26 mouse cellular contexts compared by ENCODE assay signal in the genomic region with DNA sequence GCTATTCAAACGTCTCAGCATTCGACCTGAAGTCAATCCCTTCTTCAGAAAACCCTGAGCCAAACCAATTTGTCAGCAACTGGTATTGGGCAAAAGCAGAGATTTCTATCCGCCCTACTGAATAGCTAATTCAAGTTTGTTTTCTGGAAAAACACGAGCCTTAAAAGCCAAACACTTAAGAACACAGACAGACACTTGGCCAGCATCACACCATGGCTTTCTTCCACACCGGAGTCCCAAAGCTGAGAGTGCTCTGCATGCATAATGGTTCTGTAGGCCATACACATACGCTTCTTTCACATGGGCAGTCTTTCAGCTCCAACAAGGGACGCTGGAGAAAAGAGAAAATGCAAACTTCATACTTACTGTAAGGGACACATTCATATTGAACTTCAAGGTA.
DNase-seq lines count a peak whose midpoint lies in the region; ATAC-seq and TF ChIP-seq lines count a peak whose summit lies in the region.
"Had no signal": no experiment of that assay in that cellular context is flagged by ENCODE, and none has a peak within 500 bp of the region (broad histone marks: within the 10 kb centered on the region; RNA-seq: fewer than 3 reads in every experiment).

No protein-coding gene starts in this region.

- no peaks in the 10 kb centered on the region for H3K9me3 ChIP-seq in forebrain, embryonic 14.5 days (replicated peaks; ENCODE audit: control insufficient read depth, low read length)
- H3K9me3 ChIP-seq in forebrain, embryonic 11.5 days (ENCODE audit: control insufficient read depth, low read length) = no peaks in the 10 kb centered on the region
- H3K9me3 ChIP-seq in neural tube, embryonic 14.5 days (ENCODE audit: control insufficient read depth, low read length) = no peaks in the 10 kb centered on the region
- no peaks in the 10 kb centered on the region for H3K9me3 ChIP-seq in neural tube, embryonic 15.5 days (replicated peaks)
- H3K9me3 ChIP-seq in hindbrain, postnatal 0 days (ENCODE audit: low read length) = no peaks in the 10 kb centered on the region
- H3K9me3 ChIP-seq: liver, embryonic 13.5 days; megakaryocyte, embryonic 14.5 days; midbrain, embryonic 13.5 days had no signal

- H3K27ac ChIP-seq in forebrain, embryonic 14.5 days (ENCODE audit: low read depth, low read length) = no peak overlapping the region
- H3K27ac ChIP-seq in forebrain, embryonic 11.5 days (ENCODE audit: low read depth, low read length) = no peak overlapping the region
- no peak overlapping the region for H3K27ac ChIP-seq in neural tube, embryonic 14.5 days (ENCODE audit: low read depth, low read length)
- H3K27ac ChIP-seq in neural tube, embryonic 15.5 days (replicated peaks) = no peak overlapping the region
- H3K27ac ChIP-seq in hindbrain, postnatal 0 days = no peak overlapping the region
- H3K27ac ChIP-seq: kidney, postnatal 0 days; liver, embryonic 13.5 days; midbrain, embryonic 13.5 days had no signal

- ATAC-seq in forebrain, embryonic 14.5 days = no peak
- no peak for ATAC-seq in forebrain, embryonic 11.5 days (replicated peaks; ENCODE audit: low FRiP score)
- ATAC-seq in neural tube, embryonic 14.5 days (ENCODE audit: low read depth) = 0 out of 2 replicates have a peak, but pooled peaks have one; percentile 47
- ATAC-seq in neural tube, embryonic 15.5 days (ENCODE audit: low FRiP score) = no peak
- ATAC-seq in hindbrain, postnatal 0 days = peak; percentile 55; the same call in 1 of the 2 replicates
- ATAC-seq: activated CD4-positive, CD25-positive, alpha-beta regulatory T cell, adult 4 months; intestine, embryonic 16.5 days; lung, postnatal 0 days; midbrain, embryonic 13.5 days had no signal

- no peak for TF ChIP-seq CTCF in hindbrain, postnatal 0 days (IDR thresholded peaks at IDR 0.05; ENCODE audit: low read depth)

- no peaks in the 10 kb centered on the region for H3K27me3 ChIP-seq in forebrain, embryonic 14.5 days (replicated peaks; ENCODE audit: control insufficient read depth, insufficient read depth, low read length)
- H3K27me3 ChIP-seq in forebrain, embryonic 11.5 days (ENCODE audit: control insufficient read depth, insufficient read depth, low read length) = no peaks in the 10 kb centered on the region
- no peaks in the 10 kb centered on the region for H3K27me3 ChIP-seq in neural tube, embryonic 14.5 days (ENCODE audit: control insufficient read depth, insufficient read depth, low read length)
- H3K27me3 ChIP-seq in neural tube, embryonic 15.5 days (replicated peaks) = no peaks in the 10 kb centered on the region
- H3K27me3 ChIP-seq in hindbrain, postnatal 0 days (ENCODE audit: insufficient read depth, low read length) = no peaks in the 10 kb centered on the region
- H3K27me3 ChIP-seq: CH12.LX; liver, embryonic 13.5 days; megakaryocyte, embryonic 14.5 days; midbrain, embryonic 13.5 days had no signal

- H3K36me3 ChIP-seq in forebrain, embryonic 14.5 days (ENCODE audit: control insufficient read depth, insufficient read depth, low read length) = 0 out of 2 replicates have a peak, but pooled peaks cover 2% of the 10 kb centered on the region
- H3K36me3 ChIP-seq in forebrain, embryonic 11.5 days (ENCODE audit: control insufficient read depth, insufficient read depth, low read length) = no peaks in the 10 kb centered on the region
- no peaks in the 10 kb centered on the region for H3K36me3 ChIP-seq in neural tube, embryonic 14.5 days (ENCODE audit: control insufficient read depth, insufficient read depth, low read length)
- no peaks in the 10 kb centered on the region for H3K36me3 ChIP-seq in neural tube, embryonic 15.5 days
- H3K36me3 ChIP-seq in hindbrain, postnatal 0 days (ENCODE audit: insufficient read depth, low read length) = no peaks in the 10 kb centered on the region
- H3K36me3 ChIP-seq: liver, embryonic 13.5 days; midbrain, embryonic 13.5 days had no signal

- no peak overlapping the region for H3K4me3 ChIP-seq in forebrain, embryonic 14.5 days (ENCODE audit: low read depth, low read length)
- no peak overlapping the region for H3K4me3 ChIP-seq in forebrain, embryonic 11.5 days (ENCODE audit: low read depth, low read length)
- no peak overlapping the region for H3K4me3 ChIP-seq in neural tube, embryonic 14.5 days (ENCODE audit: low read depth, low read length)
- H3K4me3 ChIP-seq in neural tube, embryonic 15.5 days (replicated peaks) = no peak overlapping the region
- no peak overlapping the region for H3K4me3 ChIP-seq in hindbrain, postnatal 0 days (ENCODE audit: low read length)
- H3K4me3 ChIP-seq: erythroblast, embryonic 14.5 days; liver, embryonic 13.5 days; megakaryocyte, embryonic 14.5 days; midbrain, embryonic 13.5 days had no signal

- peaks cover 2% of the 10 kb centered on the region; the same call in 1 of the 2 replicates for H3K4me1 ChIP-seq in forebrain, embryonic 14.5 days (ENCODE audit: control insufficient read depth, insufficient read depth, low read length)
- peaks cover 3% of the 10 kb centered on the region; the same call in 1 of the 2 replicates for H3K4me1 ChIP-seq in forebrain, embryonic 11.5 days (replicated peaks; ENCODE audit: control insufficient read depth, insufficient read depth, low read length)
- peaks cover 5% of the 10 kb centered on the region; the same call in 1 of the 2 replicates for H3K4me1 ChIP-seq in neural tube, embryonic 14.5 days (ENCODE audit: control insufficient read depth, insufficient read depth, low read length)
- peaks cover 28% of the 10 kb centered on the region for H3K4me1 ChIP-seq in neural tube, embryonic 15.5 days
- no peaks in the 10 kb centered on the region for H3K4me1 ChIP-seq in hindbrain, postnatal 0 days (ENCODE audit: insufficient read depth, low read length)

- no peak overlapping the region for H3K9ac ChIP-seq in forebrain, embryonic 14.5 days (ENCODE audit: low read length)
- no peak overlapping the region for H3K9ac ChIP-seq in forebrain, embryonic 11.5 days (ENCODE audit: low read length)
- no peak overlapping the region for H3K9ac ChIP-seq in neural tube, embryonic 14.5 days (replicated peaks; ENCODE audit: low read depth, low read length)
- no peak overlapping the region for H3K9ac ChIP-seq in neural tube, embryonic 15.5 days (replicated peaks)
- H3K9ac ChIP-seq in hindbrain, postnatal 0 days (replicated peaks; ENCODE audit: low read length) = no peak overlapping the region
- H3K9ac ChIP-seq: liver, embryonic 13.5 days; midbrain, embryonic 13.5 days had no signal

- peak; percentile 38 for DNase-seq in forebrain, embryonic 14.5 days (ENCODE audit: low spot score)
- DNase-seq in forebrain, embryonic 11.5 days (ENCODE audit: low spot score) = no peak
- peak; percentile 14 for DNase-seq in gastrocnemius, postnatal 14 days
- no peak for DNase-seq in gastrocnemius, adult 8-10 months (ENCODE audit: low spot score in 2 of 2)
- peak; percentile 55 for DNase-seq in hindbrain, postnatal 0 days (ENCODE audit: low spot score)
- DNase-seq in retina, embryonic 14.5 days (ENCODE audit: low spot score) = no peak
- DNase-seq: adrenal gland, adult 2 months; cerebellum, adult 18-20 months; gastrocnemius, postnatal 10 days; heart, postnatal 14 days; kidney, adult 8-10 months; kidney, postnatal 4 days; left cerebral cortex, postnatal 4 days; liver, embryonic 13.5 days; lung, adult 18-20 months; lung, postnatal 4 days had no signal

- intact Hi-C loops in gastrocnemius, postnatal 14 days (cut with DNase I; ENCODE audit: low total_unique reads) = no loop called here

- no peak overlapping the region for H3K4me2 ChIP-seq in forebrain, embryonic 14.5 days (ENCODE audit: low read length)
- H3K4me2 ChIP-seq in forebrain, embryonic 11.5 days (ENCODE audit: low read depth, low read length, severe bottlenecking) = no peak overlapping the region
- H3K4me2 ChIP-seq in neural tube, embryonic 14.5 days (ENCODE audit: low read depth, low read length) = no peak overlapping the region
- no peak overlapping the region for H3K4me2 ChIP-seq in neural tube, embryonic 15.5 days
- no peak overlapping the region for H3K4me2 ChIP-seq in hindbrain, postnatal 0 days (ENCODE audit: low read depth, low read length)
- H3K4me2 ChIP-seq: liver, embryonic 13.5 days; midbrain, embryonic 13.5 days had no signal

- 56% methylated on average over 7 of the region's 7 CpGs for WGBS in forebrain, embryonic 14.5 days
- WGBS in forebrain, embryonic 11.5 days = 73% methylated on average over 7 of the region's 7 CpGs
- 69% methylated on average over 7 of the region's 7 CpGs for WGBS in neural tube, embryonic 14.5 days
- WGBS in neural tube, embryonic 15.5 days = 66% methylated on average over 7 of the region's 7 CpGs
- WGBS in hindbrain, postnatal 0 days = 53% methylated on average over 7 of the region's 7 CpGs

Comparison
In these comparisons a context has a peak if more than half of its experiments do, and no peak if none do; other contexts are left out.
1. ATAC-seq: peak in neural tube, embryonic 14.5 days (single experiment) and hindbrain, postnatal 0 days (single experiment); none in forebrain, embryonic 14.5 days (single experiment), forebrain, embryonic 11.5 days (single experiment) and neural tube, embryonic 15.5 days (single experiment).
2. DNase-seq: peak in forebrain, embryonic 14.5 days (single experiment), gastrocnemius, postnatal 14 days (single experiment) and hindbrain, postnatal 0 days (single experiment); none in forebrain, embryonic 11.5 days (single experiment), gastrocnemius, adult 8-10 months (0 of 2) and retina, embryonic 14.5 days (single experiment).